Mouse (Mus musculus): Measurements from ENCODE around the gene Shroom1.

Gene Shroom1

GRCm38 (mm10) chr11:53481088-53481730 is 24.2 kb downstream of the Shroom1 start:
- no peak for DNase-seq (ENCODE audit: low spot score)

DNA sequence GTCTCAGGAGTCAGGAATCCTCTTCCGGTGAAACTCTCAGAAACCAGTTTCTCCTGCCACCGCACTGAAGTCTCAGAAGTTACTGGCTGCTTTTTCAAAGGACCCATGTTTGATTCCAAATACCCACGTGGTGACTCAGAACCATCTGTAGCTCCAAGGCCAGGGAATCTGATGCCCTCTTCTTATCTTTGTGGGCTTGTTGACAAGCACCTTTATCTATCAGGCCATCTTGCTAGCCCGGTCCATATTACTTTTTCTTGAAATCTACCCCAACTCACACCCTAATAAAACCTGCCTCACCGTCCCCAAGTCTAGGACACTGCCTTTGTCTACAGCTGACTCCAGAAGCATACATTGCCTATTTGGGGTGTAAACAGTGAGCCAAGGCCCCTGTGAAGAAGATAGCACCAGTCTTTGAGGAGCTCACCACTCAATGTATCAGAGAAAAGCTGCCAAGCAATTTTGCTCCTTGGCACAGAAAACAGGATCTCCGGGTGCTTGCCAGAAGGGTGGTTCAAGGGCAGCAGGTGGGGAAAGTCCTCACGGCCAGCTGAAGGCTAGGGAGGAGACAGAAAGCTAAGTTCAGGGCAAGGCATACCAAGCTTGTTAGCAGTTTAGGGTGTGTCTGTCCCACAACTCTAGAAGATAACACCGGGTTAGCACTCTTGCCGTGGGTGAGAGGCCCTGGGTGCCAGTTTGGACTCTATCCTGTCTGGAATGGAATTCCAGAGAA is 26.3 kb downstream of the Shroom1 start:
- DNase-seq (ENCODE audit: low spot score): no peak

DNA sequence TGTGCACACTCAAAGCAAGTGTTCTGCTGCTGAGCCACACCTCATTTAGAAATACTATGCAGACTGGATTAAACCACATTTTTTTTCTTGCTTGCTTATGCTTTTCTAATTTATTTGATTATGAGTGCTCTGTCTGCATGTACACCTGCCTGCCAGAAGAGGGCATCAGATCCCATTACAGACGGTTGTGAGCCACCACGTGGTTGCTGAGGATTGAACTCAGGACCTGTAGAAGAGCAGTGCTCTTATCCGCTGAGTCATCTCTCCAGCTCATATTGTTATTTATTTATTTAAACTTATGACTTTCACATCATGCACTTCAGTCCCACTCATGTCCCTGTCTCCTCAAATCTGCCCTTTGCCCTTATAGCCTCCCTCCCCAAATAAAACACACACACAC is 28.7 kb downstream of the Shroom1 start:
- no peak for DNase-seq (ENCODE audit: low spot score)

DNA sequence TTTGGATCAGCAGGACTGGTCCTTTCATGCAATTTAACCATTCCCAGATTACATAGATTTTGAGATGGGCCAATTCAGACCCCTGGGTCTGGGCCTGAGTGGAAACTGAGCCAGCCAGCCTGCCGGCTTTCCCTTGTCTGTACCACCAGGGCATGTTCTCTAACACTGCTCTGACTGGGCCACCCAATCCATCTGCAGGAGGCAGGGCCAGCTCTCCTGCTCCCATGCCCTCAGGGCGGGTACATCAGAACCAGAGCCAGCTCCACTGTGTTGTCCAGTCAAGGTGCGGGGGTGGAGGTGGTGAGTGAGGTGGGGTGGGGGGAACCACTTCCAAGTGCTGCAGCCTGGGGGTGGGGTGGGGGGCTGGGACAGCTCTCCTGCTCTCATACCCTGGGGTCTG is 29.3 kb downstream of the Shroom1 start:
- no peak for DNase-seq (ENCODE audit: low spot score)

DNA sequence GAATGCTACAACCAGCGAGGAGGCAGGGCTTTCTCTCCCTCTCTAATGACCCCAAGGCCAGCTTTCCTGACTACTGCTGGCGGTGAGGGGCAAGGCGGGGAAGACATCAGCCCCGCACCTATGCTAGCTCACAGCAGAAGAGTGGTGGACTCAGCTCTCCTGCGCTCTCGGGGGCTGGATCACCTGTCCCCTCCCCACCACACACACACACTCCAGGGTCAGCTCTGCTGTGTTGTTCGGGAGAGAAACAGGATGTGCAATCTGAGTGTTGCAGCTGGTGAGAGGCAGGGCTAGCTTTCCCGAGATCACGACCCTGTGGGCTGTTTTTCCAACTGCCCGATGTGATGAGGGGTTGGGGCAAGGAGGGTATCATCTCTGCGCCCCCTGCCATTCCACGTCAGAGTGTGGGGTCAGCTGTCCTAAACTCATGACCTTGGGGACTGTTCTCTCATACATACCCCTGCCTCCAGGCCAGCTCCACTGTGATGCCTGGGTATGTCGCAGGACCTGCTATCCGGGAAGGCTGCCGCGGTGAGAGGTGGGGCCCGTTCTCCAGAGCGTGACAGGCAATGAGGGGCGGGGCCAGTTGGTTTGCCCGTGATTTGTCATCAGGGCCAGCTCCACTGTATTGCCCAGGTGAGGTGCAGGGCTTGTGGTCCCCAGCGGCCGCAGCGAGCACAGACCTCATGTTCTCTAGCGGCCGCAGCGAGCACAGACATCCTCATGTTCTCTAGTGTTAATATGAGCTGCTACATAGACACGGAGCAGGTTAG is 30.0 kb downstream of the Shroom1 start:
- no peak for DNase-seq (ENCODE audit: low spot score)

DNA sequence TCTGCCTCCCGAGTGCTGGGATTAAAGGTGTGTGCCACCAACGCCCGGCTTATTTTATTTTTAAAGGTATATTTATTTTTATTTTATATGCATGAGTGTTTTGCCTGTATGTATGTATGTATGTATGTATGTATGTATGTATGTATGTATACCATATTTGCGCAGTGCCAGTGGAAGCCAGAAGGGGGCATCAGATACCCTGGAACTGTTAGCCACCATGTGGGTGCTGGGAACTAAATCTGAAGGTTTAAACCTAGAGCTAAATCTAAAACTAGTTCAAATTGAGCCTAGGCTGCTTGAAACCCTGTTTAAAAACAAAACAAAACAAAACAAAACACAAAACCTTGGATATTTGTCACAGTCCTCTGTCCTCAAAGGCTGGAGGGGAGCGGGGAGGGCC is 32.0 kb downstream of the Shroom1 start:
- DNase-seq (ENCODE audit: low spot score): no peak

DNA sequence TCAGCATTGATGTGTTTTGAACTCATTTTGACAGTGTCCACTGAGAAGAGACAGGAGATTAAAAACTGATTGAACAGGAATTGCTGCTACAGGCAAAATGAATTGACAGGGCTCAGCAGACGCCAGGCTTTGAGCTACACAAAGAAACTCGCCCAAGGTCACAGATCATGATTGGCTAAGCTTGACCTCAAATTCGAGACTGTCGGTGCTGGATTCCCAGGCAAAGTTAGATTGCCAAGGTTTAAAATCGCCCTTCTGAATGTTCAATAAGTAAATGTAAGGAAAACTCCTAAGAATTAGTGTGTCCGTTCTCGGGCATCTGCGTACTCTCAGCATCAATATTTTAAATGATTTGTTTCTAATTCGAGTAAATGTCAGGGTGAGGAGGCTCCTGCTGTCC is 32.4 kb downstream of the Shroom1 start:
- DNase-seq (ENCODE audit: low spot score): no peak

- no peak for DNase-seq (ENCODE audit: low spot score)
Observed at GRCm38 (mm10) chr11:53491954-53492401, 35.0 kb downstream of the Shroom1 start.

DNA sequence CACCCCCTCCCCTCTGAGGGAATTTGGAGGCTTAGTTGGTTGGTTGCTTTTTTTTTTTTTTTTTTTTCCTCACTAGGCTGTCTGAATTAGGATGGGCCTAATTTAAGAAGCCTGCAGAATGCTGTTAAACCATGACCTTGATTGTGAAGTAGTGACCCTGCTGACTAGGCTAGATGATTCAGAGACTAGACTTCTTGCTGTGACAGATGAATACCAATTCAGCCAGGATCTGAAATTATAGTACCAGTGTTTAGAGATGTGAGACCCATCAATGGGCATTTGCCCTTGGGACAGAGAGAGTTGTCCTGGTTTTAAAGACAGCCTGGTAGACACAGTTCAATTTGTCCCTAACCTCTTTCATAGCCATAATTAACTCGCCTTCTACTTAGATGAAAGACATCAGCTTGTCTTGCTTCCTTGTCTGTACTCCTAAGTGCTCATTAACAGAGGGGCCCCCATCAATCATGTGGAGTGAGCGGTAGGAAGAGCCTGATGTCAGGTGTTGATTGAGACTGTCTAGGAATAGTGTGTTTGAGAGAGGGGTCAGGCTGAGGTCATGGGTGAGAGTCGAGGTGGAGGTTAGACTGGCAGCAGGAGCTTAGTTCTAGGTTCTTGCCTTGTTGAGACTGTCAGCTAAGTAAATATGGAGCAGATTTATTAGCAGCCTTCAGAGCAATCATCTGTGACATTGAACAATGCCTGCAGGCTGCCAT is 36.4 kb downstream of the Shroom1 start:
- DNase-seq (ENCODE audit: low spot score): no peak

DNA sequence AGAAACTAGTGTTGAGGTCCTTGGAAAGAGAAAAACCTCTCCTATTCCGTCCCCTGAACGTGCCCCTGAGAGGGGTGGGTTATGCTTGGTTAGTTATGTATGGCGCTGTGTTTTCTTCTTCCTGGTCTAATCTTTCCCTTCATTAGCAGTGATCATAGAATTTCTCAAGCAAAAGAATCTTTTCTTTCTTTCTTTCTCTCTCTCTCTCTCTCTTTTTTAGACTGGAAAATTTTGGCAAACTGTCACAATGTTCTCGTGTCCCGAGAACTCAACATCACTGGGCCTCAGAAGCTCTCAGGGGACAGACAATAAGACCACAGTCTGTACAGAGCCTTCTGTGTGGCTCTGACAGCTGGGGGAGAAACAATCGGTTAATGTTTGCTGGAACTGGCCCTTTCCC is 38.4 kb downstream of the Shroom1 start:
- DNase-seq (ENCODE audit: low spot score): no peak

- no peak for DNase-seq (ENCODE audit: low spot score)
Observed at GRCm38 (mm10) chr11:53496946-53497345, 39.9 kb downstream of the Shroom1 start.

DNA sequence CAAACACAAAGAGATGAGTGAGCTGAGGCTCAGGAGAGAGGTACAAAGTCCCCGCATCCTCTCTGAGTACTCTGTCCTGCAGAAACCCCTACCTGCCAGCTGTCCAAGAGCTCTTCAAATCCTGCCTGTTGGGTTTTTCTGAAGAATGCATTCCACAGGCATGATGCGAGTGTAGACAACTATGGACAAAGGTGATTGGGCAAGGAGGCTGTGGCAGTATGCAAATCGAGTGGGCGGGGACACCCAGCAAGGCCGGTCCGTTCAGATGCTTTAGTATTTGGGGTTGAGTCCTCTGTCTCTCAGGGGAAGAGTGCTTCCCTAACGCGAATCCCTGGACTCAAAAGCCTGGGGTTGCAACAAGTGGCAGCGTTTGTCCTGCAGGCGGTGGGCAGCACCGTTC is 43.6 kb downstream of the Shroom1 start:
- no peak for DNase-seq (ENCODE audit: low spot score)

DNA sequence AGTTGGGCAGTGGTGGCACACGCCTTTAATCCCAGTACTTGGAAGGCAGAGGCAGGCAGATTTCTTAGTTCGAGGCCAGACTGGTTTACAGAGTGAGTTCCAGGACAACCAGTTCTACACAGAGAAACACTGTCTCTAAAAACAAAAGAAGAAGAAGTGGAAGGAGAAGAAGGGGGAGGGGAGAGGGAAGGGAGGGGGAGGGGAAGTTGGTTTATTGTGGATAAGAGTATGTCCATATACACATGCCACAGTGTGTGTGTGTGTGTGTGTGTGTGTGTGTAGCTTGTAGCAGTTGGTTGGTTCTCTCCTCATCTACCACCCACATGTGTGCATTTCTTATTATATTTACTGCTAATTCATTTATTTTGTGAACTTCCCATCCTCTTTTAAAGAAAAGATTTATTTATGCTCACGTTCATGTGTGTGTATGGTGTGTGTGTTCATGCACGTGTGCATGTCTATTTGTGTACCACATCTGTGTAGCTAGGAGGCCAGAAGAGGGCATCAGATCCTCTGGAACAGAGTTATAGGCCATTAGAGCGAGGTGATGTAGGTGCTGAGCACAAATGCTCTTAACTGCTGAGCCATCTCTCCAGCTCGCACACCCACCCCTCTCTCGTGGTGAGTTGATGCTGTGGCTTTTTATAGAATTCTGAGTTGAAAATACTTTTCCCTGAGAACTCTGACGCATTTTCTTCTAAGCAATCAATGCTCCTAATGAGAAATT is 45.2 kb downstream of the Shroom1 start:
- DNase-seq (ENCODE audit: low spot score): no peak

GRCm38 (mm10) chr11:53503738-53504137 is 46.7 kb downstream of the Shroom1 start:
- DNase-seq (ENCODE audit: low spot score): no peak

- DNase-seq (ENCODE audit: low spot score): no peak
Observed at GRCm38 (mm10) chr11:53504376-53504775, 47.4 kb downstream of the Shroom1 start.

DNA sequence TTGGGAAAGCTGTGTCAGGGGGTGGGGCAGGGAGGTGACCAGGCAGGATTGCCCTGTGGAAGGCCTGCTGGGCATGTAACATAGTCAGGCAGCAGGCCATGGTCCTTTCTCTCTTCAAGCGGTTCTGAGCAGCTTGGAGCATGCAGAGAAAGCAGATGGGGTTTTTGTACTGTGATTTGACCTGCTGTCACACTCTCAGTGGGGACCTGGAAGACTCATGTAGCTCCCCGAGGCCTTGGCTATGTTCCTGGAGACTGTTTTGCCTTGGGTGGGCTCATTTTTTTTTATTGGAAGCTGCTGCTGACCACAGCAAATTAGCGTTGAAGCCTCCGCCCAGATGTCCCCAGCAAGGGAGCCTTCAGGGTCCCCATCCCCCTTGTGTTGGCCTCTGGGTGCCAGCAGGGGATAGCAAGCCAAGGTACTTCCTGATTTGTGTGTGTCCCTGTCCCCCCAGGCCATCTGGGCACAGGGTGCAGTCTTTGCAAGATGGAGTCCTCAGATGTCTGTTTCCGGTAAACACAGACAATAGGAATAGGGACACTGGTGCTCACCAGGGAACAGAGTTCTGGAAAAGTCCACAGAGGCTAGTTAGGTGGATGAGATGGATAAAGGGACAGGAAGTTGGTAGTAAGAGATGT is 48.1 kb downstream of the Shroom1 start:
- DNase-seq (ENCODE audit: low spot score): no peak

GRCm38 (mm10) chr11:53507098-53507805 is 50.2 kb downstream of the Shroom1 start:
- no peak for DNase-seq (ENCODE audit: low spot score)

DNA sequence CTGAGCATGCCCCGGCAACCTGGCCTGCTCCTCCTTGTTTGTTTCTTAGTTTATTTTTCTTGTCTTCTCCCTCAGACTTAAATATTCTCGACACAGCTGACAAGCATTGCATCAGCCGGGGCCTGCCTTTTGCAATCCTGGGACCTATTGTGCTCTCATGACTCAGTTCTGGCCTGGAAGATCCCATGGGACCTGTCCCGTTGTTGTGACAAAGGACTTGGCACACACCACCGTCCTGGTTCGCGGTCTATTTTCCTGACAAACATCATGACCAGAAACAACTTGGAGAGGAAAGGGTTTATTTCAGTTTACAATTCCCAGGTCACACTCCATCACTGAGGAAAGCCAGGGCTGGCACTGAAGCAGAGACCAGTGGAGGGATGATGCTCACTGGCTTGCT is 51.1 kb downstream of the Shroom1 start:
- DNase-seq (ENCODE audit: low spot score): no peak

- DNase-seq (ENCODE audit: low spot score): no peak
Observed at GRCm38 (mm10) chr11:53508591-53508990, 51.6 kb downstream of the Shroom1 start.

DNA sequence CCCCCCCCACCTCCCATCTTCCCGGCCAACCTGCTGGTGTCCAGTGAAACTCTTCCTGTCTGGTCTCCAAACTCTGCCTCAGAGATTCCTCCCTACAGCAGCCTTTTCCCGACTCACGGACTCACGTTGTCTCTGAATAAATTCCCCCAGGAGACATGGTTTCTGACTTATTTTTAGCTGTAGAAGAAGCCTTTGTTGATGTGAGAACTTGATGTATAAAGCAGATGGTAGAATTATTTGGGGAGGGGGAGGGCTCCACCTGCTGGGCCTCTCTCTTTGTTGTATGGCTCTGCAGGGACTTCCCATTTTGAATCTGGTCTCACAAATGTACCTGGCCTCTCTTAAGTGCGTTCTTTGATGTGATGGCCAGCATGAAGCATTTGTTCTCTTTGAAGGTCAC is 53.3 kb downstream of the Shroom1 start:
- DNase-seq (ENCODE audit: low spot score): no peak
